Mouse (Mus musculus): ENCODE measurements around the gene Hras. TPM values are rescaled to one million over a fixed set of nuclear protein-coding genes. Genes with fewer than 3 reads are reported as not detected.

The Hras gene
- polyA plus RNA-seq, 1 experiment from 2014 or later, result 40.1 TPM

- Histone ChIP-seq H3K27ac (ENCODE audit: low read length) (no peak overlapping the region), H3K4me2 (ENCODE audit: low read depth, low read length) (no peak overlapping the region), H3K27me3 (ENCODE audit: control insufficient read depth, insufficient read depth, low read depth, low read length) (no peaks in the 10 kb centered on the region), H3K4me1 (ENCODE audit: control insufficient read depth, low read depth, low read length) (peaks cover 27% of the 10 kb centered on the region), H3K9ac (ENCODE audit: low read depth, low read length) (no peak overlapping the region), H3K9me3 (replicated peaks; ENCODE audit: control insufficient read depth, low read length) (no peaks in the 10 kb centered on the region), H3K36me3 (ENCODE audit: control insufficient read depth, insufficient read depth) (no peaks in the 10 kb centered on the region), H3K4me3 (ENCODE audit: low read depth, low read length) (no peak overlapping the region)
- no peak for ATAC-seq (ENCODE audit: low read depth)
- WGBS (ENCODE audit: insufficient replicate concordance), result 74% methylated on average over 4 of the region's 4 CpGs
Observed at GRCm38 (mm10) chr7:141175068-141175467, 18.7 kb downstream of the Hras start.

GRCm38 (mm10) chr7:141173323-141173850 lies 20.4 kb downstream of the Hras start:
- Histone ChIP-seq H3K27ac (ENCODE audit: low read length) (peak overlapping the region; percentile 93), H3K4me3 (ENCODE audit: low read depth, low read length) (peak overlapping the region; percentile 82; the same call in 1 of the 2 replicates), H3K36me3 (ENCODE audit: control insufficient read depth, insufficient read depth) (no peaks in the 10 kb centered on the region), H3K9ac (ENCODE audit: low read depth, low read length) (peak overlapping the region; percentile 82; the same call in 1 of the 2 replicates), H3K4me1 (ENCODE audit: control insufficient read depth, low read depth, low read length) (peaks cover 44% of the 10 kb centered on the region), H3K4me2 (ENCODE audit: low read depth, low read length) (peak overlapping the region; percentile 96), H3K27me3 (ENCODE audit: control insufficient read depth, insufficient read depth, low read depth, low read length) (no peaks in the 10 kb centered on the region), H3K9me3 (replicated peaks; ENCODE audit: control insufficient read depth, low read length) (no peaks in the 10 kb centered on the region)
- 76% methylated on average over 5 of the region's 5 CpGs for WGBS (ENCODE audit: insufficient replicate concordance)
- no peak for ATAC-seq (ENCODE audit: low read depth)

- Histone ChIP-seq H3K4me2 (ENCODE audit: low read depth, low read length) (peak within 1 kb of the TSS; percentile 96), H3K36me3 (ENCODE audit: control insufficient read depth, insufficient read depth) (no peaks in the 10 kb centered on the region), H3K9ac (ENCODE audit: low read depth, low read length) (peak within 1 kb of the TSS; percentile 82), H3K4me3 (ENCODE audit: low read depth, low read length) (peak within 1 kb of the TSS; percentile 82), H3K9me3 (replicated peaks; ENCODE audit: control insufficient read depth, low read length) (no peaks in the 10 kb centered on the region), H3K4me1 (ENCODE audit: control insufficient read depth, low read depth, low read length) (peaks cover 54% of the 10 kb centered on the region), H3K27me3 (ENCODE audit: control insufficient read depth, insufficient read depth, low read depth, low read length) (no peaks in the 10 kb centered on the region), H3K27ac (ENCODE audit: low read length) (peak within 1 kb of the TSS; percentile 93)
- 2% methylated on average over 55 of the region's 55 CpGs for WGBS (ENCODE audit: insufficient replicate concordance)
- peak; percentile 85 for ATAC-seq (ENCODE audit: low read depth)
Observed at GRCm38 (mm10) chr7:141172116-141173006, 21.4 kb downstream of the Hras start, which contains the start of gene Rnh1. Rnh1 (minus strand) TSS chr7:141172857.

DNA sequence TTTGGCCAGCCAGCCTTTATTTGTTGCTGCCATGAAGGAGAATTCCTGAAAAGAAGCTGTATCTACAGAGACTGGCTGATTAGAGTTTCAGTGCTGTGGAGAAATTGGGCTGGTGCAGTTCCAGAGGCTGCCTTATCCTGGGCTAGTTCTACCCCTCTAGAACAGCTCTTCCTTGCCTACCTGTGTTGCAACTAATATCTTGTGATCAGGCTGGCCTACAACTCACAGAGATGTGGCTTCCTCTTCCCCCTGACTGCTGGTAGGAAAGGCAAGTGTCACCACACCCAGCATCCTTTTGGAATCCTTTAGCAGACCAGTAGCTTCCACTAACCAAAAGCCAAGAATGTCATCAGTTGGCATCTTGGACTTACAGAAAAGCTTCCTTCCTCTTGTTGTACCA lies 23.9 kb downstream of the Hras start:
- Histone ChIP-seq H3K4me1 (ENCODE audit: control insufficient read depth, low read depth, low read length) (peaks cover 59% of the 10 kb centered on the region), H3K4me3 (ENCODE audit: low read depth, low read length) (no peak overlapping the region), H3K27ac (ENCODE audit: low read length) (peak overlapping the region; percentile 51; the same call in 1 of the 2 replicates), H3K27me3 (ENCODE audit: control insufficient read depth, insufficient read depth, low read depth, low read length) (no peaks in the 10 kb centered on the region), H3K36me3 (ENCODE audit: control insufficient read depth, insufficient read depth) (no peaks in the 10 kb centered on the region), H3K9ac (ENCODE audit: low read depth, low read length) (no peak overlapping the region), H3K4me2 (ENCODE audit: low read depth, low read length) (no peak overlapping the region), H3K9me3 (replicated peaks; ENCODE audit: control insufficient read depth, low read length) (no peaks in the 10 kb centered on the region)
- ATAC-seq (ENCODE audit: low read depth), result no peak

DNA sequence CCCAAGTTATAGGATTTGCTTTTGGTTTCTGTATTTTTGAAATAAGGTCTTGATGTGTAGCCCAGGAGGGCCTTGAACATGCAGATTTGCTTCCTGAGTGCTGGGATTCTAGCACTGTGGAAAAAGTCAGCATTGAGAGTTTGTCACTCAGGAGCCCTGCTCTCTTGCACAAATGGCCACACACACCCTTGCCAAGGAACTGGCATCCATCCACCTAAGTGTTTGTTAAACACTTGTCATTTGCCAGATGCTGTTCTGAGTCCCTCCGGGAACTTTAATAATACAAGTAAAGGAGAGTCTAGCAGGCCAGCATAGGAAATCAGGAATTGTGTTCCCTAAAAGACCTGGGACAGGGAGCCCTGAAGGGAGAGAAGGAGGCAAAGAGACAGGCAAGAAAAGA lies 24.5 kb downstream of the Hras start:
- H3K9me3 ChIP-seq (replicated peaks; ENCODE audit: control insufficient read depth, low read length), result no peaks in the 10 kb centered on the region
- no peaks in the 10 kb centered on the region for H3K27me3 ChIP-seq (ENCODE audit: control insufficient read depth, insufficient read depth, low read depth, low read length)
- no peak for ATAC-seq (ENCODE audit: low read depth)
- peak overlapping the region; percentile 72; the same call in 1 of the 2 replicates for H3K4me3 ChIP-seq (ENCODE audit: low read depth, low read length)
- no peak overlapping the region; the same call in 1 of the 2 replicates for H3K9ac ChIP-seq (ENCODE audit: low read depth, low read length)
- peak overlapping the region; percentile 84; the same call in 1 of the 2 replicates for H3K4me2 ChIP-seq (ENCODE audit: low read depth, low read length)
- no peaks in the 10 kb centered on the region for H3K36me3 ChIP-seq (ENCODE audit: control insufficient read depth, insufficient read depth)
- H3K4me1 ChIP-seq (ENCODE audit: control insufficient read depth, low read depth, low read length), result peaks cover 59% of the 10 kb centered on the region
- peak overlapping the region; percentile 51; the same call in 1 of the 2 replicates for H3K27ac ChIP-seq (ENCODE audit: low read length)
- WGBS (ENCODE audit: insufficient replicate concordance), result 95% methylated on average over 1 of the region's 1 CpGs

GRCm38 (mm10) chr7:141168518-141168953 lies 25.3 kb downstream of the Hras start:
- Histone ChIP-seq H3K4me2 (ENCODE audit: low read depth, low read length) (peak overlapping the region; percentile 84), H3K4me3 (ENCODE audit: low read depth, low read length) (peak overlapping the region; percentile 72), H3K27ac (ENCODE audit: low read length) (peak overlapping the region; percentile 80), H3K9ac (ENCODE audit: low read depth, low read length) (peak overlapping the region; percentile 73), H3K9me3 (replicated peaks; ENCODE audit: control insufficient read depth, low read length) (no peaks in the 10 kb centered on the region), H3K27me3 (ENCODE audit: control insufficient read depth, insufficient read depth, low read depth, low read length) (no peaks in the 10 kb centered on the region), H3K4me1 (ENCODE audit: control insufficient read depth, low read depth, low read length) (peaks cover 58% of the 10 kb centered on the region), H3K36me3 (ENCODE audit: control insufficient read depth, insufficient read depth) (no peaks in the 10 kb centered on the region)
- WGBS (ENCODE audit: insufficient replicate concordance), result under 1% methylated on average over 22 of the region's 22 CpGs
- peak; percentile 62 for ATAC-seq (ENCODE audit: low read depth)

GRCm38 (mm10) chr7:141167901-141168517 lies 25.8 kb downstream of the Hras start:
- peaks cover 53% of the 10 kb centered on the region for H3K4me1 ChIP-seq (ENCODE audit: control insufficient read depth, low read depth, low read length)
- peak; percentile 16 for ATAC-seq (ENCODE audit: low read depth)
- peak overlapping the region; percentile 73 for H3K9ac ChIP-seq (ENCODE audit: low read depth, low read length)
- peaks cover 3% of the 10 kb centered on the region; the same call in 1 of the 2 replicates for H3K36me3 ChIP-seq (ENCODE audit: control insufficient read depth, insufficient read depth)
- H3K4me3 ChIP-seq (ENCODE audit: low read depth, low read length), result peak overlapping the region; percentile 72
- H3K27ac ChIP-seq (ENCODE audit: low read length), result peak overlapping the region; percentile 80
- 10% methylated on average over 7 of the region's 7 CpGs for WGBS (ENCODE audit: insufficient replicate concordance)
- H3K27me3 ChIP-seq (ENCODE audit: control insufficient read depth, insufficient read depth, low read depth, low read length), result no peaks in the 10 kb centered on the region
- no peaks in the 10 kb centered on the region for H3K9me3 ChIP-seq (replicated peaks; ENCODE audit: control insufficient read depth, low read length)
- peak overlapping the region; percentile 84 for H3K4me2 ChIP-seq (ENCODE audit: low read depth, low read length)

DNA sequence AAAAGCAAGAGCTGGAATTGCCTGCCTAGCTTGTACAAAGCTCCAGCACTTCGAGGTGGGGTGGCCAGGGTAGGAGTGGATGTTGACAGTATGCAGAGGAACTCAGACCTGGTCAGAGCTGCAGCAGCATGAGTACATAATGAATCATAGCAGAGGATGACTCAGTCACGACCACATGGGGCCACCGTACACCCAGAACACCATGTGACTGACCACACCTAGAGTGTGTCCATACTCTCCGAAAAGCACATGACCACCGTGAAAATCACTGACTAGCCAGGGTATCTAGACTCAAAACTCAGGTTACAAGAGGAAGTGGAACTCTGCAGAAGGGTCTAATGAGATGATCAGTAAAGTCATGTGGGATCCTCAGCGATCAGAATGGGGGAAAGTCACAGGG lies 29.0 kb downstream of the Hras start:
- H3K27ac ChIP-seq (ENCODE audit: low read length), result no peak overlapping the region
- H3K9ac ChIP-seq (ENCODE audit: low read depth, low read length), result no peak overlapping the region
- H3K36me3 ChIP-seq (ENCODE audit: control insufficient read depth, insufficient read depth), result peaks cover 22% of the 10 kb centered on the region
- no peak for ATAC-seq (ENCODE audit: low read depth)
- no peak overlapping the region for H3K4me3 ChIP-seq (ENCODE audit: low read depth, low read length)
- peaks cover 30% of the 10 kb centered on the region for H3K4me1 ChIP-seq (ENCODE audit: control insufficient read depth, low read depth, low read length)
- no peaks in the 10 kb centered on the region for H3K27me3 ChIP-seq (ENCODE audit: control insufficient read depth, insufficient read depth, low read depth, low read length)
- H3K9me3 ChIP-seq (replicated peaks; ENCODE audit: control insufficient read depth, low read length), result no peaks in the 10 kb centered on the region
- WGBS (ENCODE audit: insufficient replicate concordance), result 64% methylated on average over 6 of the region's 6 CpGs
- no peak overlapping the region for H3K4me2 ChIP-seq (ENCODE audit: low read depth, low read length)
